Mouse (Mus musculus) limb, embryonic 12.5 days (tissue): ENCODE results near the gene Snrnp70. TPM values are rescaled to one million over a fixed set of nuclear protein-coding genes. Genes with fewer than 3 reads are reported as not detected.
"Not testable (repeated sequence)": the region's sequence is repeated elsewhere in the genome, so short reads cannot be mapped to it uniquely, and the experiment has no call there.

Experiments
- ATAC-seq: fragments of 200-750 bp; cut with Nextera tagmentation; 2 replicates; pipeline ENCODE4 v1.8.0; 2017; ENCODE audit warnings: low read depth, moderate TSS enrichment; ENCODE audit not compliant: insufficient number of reproducible peaks, insufficient read depth, low FRiP score, low TSS enrichment
- H3K27ac ChIP-seq: fragments of 300-500 bp; sonication (generic); 2 replicates; pipeline ENCODE4 v1.5.1; 2016; ENCODE audit warnings: mild to moderate bottlenecking, moderate library complexity
- H3K27me3 ChIP-seq: fragments of 300-500 bp; sonication (generic); 2 replicates; pipeline ENCODE4 v1.6.1; 2016; ENCODE audit warnings: mild to moderate bottlenecking, moderate library complexity
- H3K36me3 ChIP-seq: fragments of 300-500 bp; sonication (generic); 2 replicates; pipeline ENCODE4 v1.6.1; 2016; ENCODE audit warnings: mild to moderate bottlenecking, moderate library complexity
- H3K4me1 ChIP-seq: fragments of 300-500 bp; sonication (generic); replicated peaks from 2 replicates; pipeline ENCODE4 v1.6.1; 2016
- H3K4me2 ChIP-seq: fragments of 300-500 bp; sonication (generic); 2 replicates; pipeline ENCODE4 v1.6.1; 2016; ENCODE audit warnings: mild to moderate bottlenecking, moderate library complexity
- H3K4me3 ChIP-seq: fragments of 300-500 bp; sonication (generic); replicated peaks from 2 replicates; pipeline ENCODE4 v1.5.1; 2016; ENCODE audit warnings: mild to moderate bottlenecking
- H3K9ac ChIP-seq: fragments of 300-500 bp; sonication (generic); replicated peaks from 2 replicates; pipeline ENCODE4 v1.6.1; 2016; ENCODE audit warnings: mild to moderate bottlenecking, moderate library complexity
- H3K9me3 ChIP-seq: fragments of 300-500 bp; sonication (generic); 2 replicates; pipeline ENCODE4 v1.6.1; 2016; ENCODE audit warnings: mild to moderate bottlenecking, moderate library complexity
- WGBS: fragments of 180-500 bp; shearing (Covaris S2); methylation state at CpG from one replicate; pipeline ENCODE4 v1.1.7; 2016; 5-methylcytosine and 5-hydroxymethylcytosine counted together
- polyA plus RNA-seq: library from polyadenylated mRNA; unstranded; fragments of >200 nt; fragmentation: Nextera tagmentation; extraction: Ambion mirVana; gene quantifications from 2 replicates; pipeline ENCODE4 v1.2.1, GENCODE M21; 2016

Gene Snrnp70
- polyA plus RNA-seq, 1 experiment from 2014 or later, result 341 TPM

DNA sequence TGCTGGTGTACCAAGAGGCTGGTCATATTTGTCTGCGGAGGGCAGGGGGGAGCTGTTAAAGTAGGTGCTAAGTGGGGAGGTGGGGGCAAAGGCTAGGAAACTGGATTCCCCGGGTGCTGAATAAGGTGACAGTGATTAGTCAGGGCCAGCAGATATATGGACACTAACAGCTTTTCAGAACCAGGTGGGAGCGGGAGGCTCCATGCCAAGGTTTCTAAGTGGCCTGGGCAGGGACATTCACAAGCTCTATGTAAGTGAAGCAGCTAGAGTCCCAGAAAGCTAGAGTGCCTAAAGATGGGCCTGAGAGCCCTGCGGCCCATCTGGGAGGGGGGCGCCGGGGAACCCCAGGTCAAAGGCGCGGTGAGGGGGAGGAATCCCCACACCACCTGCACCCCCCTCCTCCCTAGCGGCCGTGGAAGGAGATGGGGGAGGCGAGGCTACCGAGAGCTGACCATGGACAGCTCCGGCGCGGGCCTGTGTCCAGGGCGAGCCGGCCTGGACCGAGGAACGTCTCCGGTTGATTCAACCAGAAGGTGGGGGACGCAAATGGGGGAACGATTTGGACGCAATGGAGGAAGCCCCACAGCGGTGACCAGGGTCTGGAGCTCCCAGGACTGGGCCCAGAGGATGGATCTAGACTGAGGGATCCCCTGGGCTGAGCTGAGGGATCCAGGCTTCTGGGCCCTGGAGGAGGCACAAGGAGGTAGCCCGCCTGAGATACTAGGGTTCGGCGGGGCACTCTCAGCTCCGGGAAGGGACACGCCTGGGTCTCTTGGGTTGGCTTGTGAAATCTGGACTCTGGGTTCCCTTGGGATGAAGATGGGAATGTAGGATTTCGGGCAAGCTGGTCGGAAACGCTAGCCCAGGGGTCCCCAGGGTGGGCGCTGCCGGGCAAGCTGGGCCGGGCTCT is 29.5 kb downstream of the Snrnp70 start:
- H3K4me2 ChIP-seq, result peak overlapping the region; percentile 95
- peak overlapping the region; percentile 66 for H3K4me3 ChIP-seq
- WGBS, result 3% methylated on average over 35 of the region's 35 CpGs
- peaks cover 39% of the 10 kb centered on the region for H3K4me1 ChIP-seq
- H3K27me3 ChIP-seq, result peaks cover 85% of the 10 kb centered on the region
- H3K9ac ChIP-seq, result peak overlapping the region; percentile 74
- H3K36me3 ChIP-seq, result no peaks in the 10 kb centered on the region
- H3K9me3 ChIP-seq, result no peaks in the 10 kb centered on the region
- no peak overlapping the region for H3K27ac ChIP-seq
- 0 out of 2 replicates have a peak, but pooled peaks have one; percentile 5 for ATAC-seq

DNA sequence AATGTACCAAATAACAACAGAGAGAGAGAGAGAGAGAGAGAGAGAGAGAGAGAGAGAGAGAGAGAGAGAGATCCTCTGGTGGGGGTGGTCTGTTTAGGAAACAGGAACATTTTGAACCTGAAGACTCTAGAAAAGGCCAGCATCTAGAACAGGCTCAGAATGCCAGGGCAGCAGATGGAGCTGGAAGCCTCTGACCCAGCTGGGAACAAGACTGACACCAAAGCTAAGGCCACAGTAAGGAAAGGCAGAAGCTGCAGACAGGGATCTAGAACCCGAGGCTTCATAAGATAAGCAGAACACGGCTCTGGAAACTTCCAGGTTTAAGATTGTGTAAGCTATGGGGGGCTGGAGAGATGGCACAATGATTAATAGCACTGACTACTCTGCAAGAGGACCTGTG is 31.6 kb downstream of the Snrnp70 start:
- no peak overlapping the region for H3K4me3 ChIP-seq
- H3K9ac ChIP-seq, result no peak overlapping the region
- H3K4me2 ChIP-seq, result no peak overlapping the region
- H3K36me3 ChIP-seq, result no peaks in the 10 kb centered on the region
- H3K27ac ChIP-seq, result no peak overlapping the region
- WGBS, result 72% methylated on average over 2 of the region's 2 CpGs
- H3K27me3 ChIP-seq, result peaks cover 87% of the 10 kb centered on the region
- H3K4me1 ChIP-seq, result peaks cover 29% of the 10 kb centered on the region
- no peak for ATAC-seq
- no peaks in the 10 kb centered on the region for H3K9me3 ChIP-seq

DNA sequence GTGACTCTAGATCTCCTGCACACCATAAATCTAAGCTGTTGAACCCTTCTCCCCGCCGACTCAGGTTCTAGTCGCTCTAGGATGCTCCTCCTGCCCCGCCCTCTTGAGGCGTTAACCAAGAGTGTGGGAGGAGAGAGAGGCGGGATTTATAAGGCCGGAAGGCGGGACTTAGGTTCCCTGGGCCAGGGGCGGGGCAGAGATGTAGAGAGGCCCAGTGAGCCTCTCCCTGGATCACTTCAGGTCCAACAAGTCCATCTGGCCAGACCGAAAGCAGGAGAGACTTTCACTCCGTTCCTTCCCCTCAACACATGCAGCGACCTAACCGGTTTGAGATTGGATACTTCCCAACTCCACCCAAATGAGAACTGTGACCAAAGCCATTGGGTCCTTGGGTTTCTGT is 32.7 kb downstream of the Snrnp70 start:
- no peak for ATAC-seq
- H3K27ac ChIP-seq, result no peak overlapping the region
- no peaks in the 10 kb centered on the region for H3K36me3 ChIP-seq
- H3K27me3 ChIP-seq, result peaks cover 79% of the 10 kb centered on the region
- WGBS, result 3% methylated on average over 13 of the region's 13 CpGs
- H3K9me3 ChIP-seq, result no peaks in the 10 kb centered on the region
- H3K4me2 ChIP-seq, result no peak overlapping the region; the same call in 1 of the 2 replicates
- peaks cover 27% of the 10 kb centered on the region for H3K4me1 ChIP-seq
- H3K4me3 ChIP-seq, result no peak overlapping the region
- no peak overlapping the region for H3K9ac ChIP-seq

DNA sequence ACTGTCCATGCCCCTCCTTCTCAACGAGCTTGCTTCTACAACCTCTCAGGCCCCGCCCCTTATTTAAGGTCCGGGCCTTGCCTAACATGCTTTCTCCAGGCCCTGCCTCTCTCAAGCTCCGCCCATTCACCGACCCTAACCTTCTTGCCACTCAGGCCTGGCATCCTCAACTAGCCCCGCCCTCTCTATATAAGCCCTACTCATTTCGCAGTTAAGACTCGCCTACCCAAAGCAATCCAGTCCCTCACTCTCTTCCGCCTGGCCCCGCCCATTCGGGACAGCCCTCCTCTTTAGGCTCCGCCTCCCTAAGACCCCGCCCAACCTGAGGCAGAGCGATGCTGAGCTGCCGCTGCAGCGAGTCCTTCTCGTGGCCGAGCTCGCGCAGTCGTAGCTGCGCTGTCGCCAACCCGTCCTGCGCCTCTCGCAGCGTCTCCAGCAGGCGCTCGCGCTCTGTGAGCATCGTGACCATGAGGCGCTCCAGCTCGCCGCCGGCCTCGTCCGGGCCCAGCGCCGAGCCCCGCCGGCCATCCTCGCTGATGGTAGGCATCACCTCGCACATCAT is 34.2 kb downstream of the Snrnp70 start:
- H3K27ac ChIP-seq, result no peak overlapping the region

DNA sequence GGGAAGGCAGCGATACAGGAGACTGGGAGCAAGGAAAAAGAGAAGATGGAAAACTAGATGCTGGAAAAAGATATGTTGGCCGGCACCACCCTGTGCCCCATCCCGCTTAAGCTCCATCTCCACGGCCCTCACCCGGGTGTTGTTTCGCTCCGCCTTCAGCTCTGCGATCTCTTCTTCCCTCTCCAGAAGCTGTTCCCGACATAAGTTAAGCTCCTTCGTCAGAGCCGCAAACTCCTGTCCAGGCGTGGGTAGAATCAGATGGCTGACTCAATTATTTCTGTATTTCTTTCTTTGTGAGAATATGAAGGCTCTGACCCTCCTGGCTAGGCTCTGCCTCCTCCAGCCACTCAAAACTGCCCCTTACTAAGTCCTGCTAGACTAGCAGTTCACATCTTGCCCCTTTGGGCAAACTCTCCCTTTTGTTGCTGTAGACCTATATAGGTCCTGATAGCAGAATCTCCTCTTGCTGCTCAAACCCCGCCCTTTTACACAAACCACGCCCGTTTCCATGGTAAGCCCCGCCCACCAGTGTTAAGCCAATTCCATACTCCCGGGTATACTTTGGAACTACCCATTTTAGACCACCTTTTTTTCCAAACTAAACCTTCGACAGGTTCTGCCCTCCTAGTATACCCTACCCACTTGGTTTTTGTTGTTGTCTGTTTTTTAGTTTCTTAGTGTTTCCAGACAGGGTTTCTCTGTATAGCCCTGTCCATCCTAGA is 35.0 kb downstream of the Snrnp70 start:
- peaks cover 80% of the 10 kb centered on the region for H3K27me3 ChIP-seq
- H3K4me2 ChIP-seq, result no peak overlapping the region
- H3K9me3 ChIP-seq, result no peaks in the 10 kb centered on the region
- peak overlapping the region; percentile 50 for H3K4me3 ChIP-seq
- peaks cover 14% of the 10 kb centered on the region for H3K4me1 ChIP-seq
- WGBS, result 49% methylated on average over 18 of the region's 18 CpGs
- H3K36me3 ChIP-seq, result no peaks in the 10 kb centered on the region
- H3K9ac ChIP-seq, result no peak overlapping the region
- peak; percentile 7; the same call in 1 of the 2 replicates for ATAC-seq
- no peak overlapping the region for H3K27ac ChIP-seq

More for the DNA sequence above, 34.2 kb downstream of the Snrnp70 start:
- WGBS, result under 1% methylated on average over 43 of the region's 43 CpGs
- H3K9me3 ChIP-seq, result no peaks in the 10 kb centered on the region
- peak overlapping the region; percentile 88 for H3K4me2 ChIP-seq
- H3K36me3 ChIP-seq, result no peaks in the 10 kb centered on the region
- H3K4me1 ChIP-seq, result peaks cover 22% of the 10 kb centered on the region
- peaks cover 80% of the 10 kb centered on the region for H3K27me3 ChIP-seq
- peak overlapping the region; percentile 50 for H3K4me3 ChIP-seq
- ATAC-seq, result peak; percentile 75
- H3K9ac ChIP-seq, result peak overlapping the region; percentile 60

DNA sequence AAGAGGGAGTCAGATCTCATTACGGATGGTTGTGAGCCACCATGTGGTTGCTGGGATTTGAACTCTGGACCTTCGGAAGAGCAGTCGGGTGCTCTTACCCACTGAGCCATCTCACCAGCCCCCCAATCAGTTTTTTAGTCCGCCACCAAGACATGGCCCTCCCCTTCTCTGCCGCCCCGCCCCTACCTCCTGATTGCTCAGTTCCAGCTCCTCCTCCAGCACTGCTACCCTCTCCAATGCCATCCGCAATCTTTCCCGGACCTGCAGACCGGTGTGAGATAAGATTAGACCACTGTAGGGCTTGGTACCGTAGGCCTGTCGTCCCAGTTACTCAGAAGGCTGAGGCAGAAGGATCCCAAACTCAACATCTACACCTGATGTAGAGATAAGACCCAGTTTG is 36.5 kb downstream of the Snrnp70 start:
- not testable (repeated sequence) for ATAC-seq, H3K9me3 ChIP-seq, H3K27ac ChIP-seq, H3K4me3 ChIP-seq, H3K36me3 ChIP-seq, H3K9ac ChIP-seq, H3K4me2 ChIP-seq
- Histone ChIP-seq H3K4me1 (peaks cover 14% of the 10 kb centered on the region; the same call in 1 of the 2 replicates), H3K27me3 (peaks cover 74% of the 10 kb centered on the region)
- WGBS, result 58% methylated on average over 11 of the region's 11 CpGs

DNA sequence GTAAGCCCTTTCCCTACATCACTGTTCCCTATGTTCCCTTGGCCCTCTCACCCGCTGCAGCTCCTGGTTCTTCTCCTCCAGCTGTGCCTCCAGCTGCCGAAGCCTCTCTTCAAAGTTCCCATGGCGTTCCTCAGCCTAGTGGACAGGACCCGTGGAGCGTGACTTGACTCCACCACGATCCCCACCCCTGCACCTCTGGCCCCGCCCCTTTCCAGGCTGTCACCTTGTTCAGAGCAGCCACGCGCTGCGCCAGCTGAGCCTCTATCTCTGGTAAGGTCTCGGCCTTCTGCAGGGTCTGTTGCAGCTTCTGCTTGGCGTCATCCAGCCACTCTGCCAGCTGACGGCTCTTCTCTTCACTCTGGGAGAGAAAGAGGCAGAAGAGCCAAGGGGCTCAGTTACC is 39.5 kb downstream of the Snrnp70 start:
- no peak overlapping the region for H3K4me2 ChIP-seq
- no peak overlapping the region for H3K4me3 ChIP-seq
- no peak for ATAC-seq
- no peak overlapping the region for H3K9ac ChIP-seq
- H3K36me3 ChIP-seq, result no peaks in the 10 kb centered on the region
- H3K4me1 ChIP-seq, result no peaks in the 10 kb centered on the region
- H3K27ac ChIP-seq, result no peak overlapping the region
- H3K9me3 ChIP-seq, result no peaks in the 10 kb centered on the region
- H3K27me3 ChIP-seq, result peaks cover 56% of the 10 kb centered on the region
- 51% methylated on average over 13 of the region's 13 CpGs for WGBS

DNA sequence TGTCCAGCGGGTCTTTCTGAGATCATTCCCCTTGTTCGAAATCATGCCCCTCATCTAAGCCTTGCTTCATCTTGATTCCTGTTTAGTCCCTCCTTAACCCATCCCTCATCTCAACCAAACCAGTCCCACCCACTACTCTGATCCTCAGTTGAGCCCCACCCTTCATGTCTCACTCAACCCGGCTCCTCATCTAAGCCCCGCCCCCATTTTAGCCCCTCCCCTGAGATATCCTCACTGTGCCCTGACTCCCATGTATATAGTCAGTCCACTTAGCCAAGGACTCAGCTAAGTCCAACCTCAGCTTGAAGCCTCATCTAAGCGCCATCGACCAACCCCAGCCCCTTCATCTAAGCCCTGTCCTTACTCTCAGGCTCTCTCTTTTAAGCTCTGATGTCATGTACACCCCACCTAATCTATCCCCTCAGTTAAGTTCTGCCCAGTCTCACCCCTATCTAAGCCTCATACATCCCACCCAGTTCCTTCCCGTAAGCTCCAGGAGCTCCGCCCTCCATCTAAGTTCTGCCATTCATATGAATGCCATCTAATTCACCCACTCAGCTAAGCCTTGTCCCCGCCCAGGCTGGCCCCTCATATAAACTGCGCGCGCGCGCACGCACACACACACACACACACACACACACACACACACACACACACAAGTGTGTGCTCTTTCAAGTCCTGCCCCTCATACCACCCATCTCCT is 40.1 kb downstream of the Snrnp70 start:
- WGBS, result 72% methylated on average over 15 of the region's 15 CpGs
- H3K9me3 ChIP-seq, result no peaks in the 10 kb centered on the region
- H3K27ac ChIP-seq, result no peak overlapping the region
- H3K4me2 ChIP-seq, result no peak overlapping the region
- no peaks in the 10 kb centered on the region for H3K4me1 ChIP-seq
- H3K36me3 ChIP-seq, result no peaks in the 10 kb centered on the region
- no peak overlapping the region for H3K9ac ChIP-seq
- H3K27me3 ChIP-seq, result peaks cover 53% of the 10 kb centered on the region
- H3K4me3 ChIP-seq, result no peak overlapping the region
- ATAC-seq, result no peak

DNA sequence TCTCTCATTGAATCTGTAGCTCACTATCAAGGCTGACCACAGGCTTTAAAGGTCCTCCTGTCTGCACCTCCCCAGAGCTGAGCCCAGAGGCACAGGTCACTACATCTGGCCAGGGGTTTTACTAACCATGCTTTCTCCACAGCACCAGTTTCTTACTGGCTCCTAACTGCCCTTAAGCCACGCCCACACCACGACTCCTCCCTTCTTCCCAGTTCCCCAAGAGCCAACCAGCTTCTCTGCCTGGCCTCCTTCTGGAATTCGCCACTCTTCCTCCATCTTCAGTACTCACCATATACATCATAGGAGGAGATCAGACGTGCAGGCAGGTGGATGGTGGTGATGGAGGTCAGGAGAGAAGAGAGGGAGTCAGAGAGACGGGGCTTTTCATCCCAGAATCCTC is 42.5 kb downstream of the Snrnp70 start:
- peaks cover 38% of the 10 kb centered on the region for H3K27me3 ChIP-seq
- no peak overlapping the region for H3K9ac ChIP-seq

DNA sequence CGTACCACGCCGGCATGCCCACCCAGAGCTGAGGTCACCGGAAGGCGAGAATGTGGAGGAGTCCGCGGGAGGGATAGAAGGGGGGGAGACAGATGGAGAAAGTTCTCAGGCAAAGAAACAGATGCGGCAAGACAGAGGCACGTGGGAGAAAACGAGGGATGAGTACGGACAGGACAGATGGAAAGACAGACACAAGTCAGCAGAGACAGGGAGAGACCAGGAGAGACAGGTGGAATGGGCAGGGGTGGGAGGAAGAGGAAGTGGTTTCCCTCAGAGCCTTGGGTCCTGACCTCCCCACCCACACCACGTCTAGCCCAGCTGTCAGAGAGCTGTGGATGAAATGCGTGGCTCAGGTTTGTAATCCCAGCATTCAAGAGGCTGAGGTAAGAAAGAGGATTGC is 48.6 kb downstream of the Snrnp70 start:
- Histone ChIP-seq H3K27me3 (peaks cover 26% of the 10 kb centered on the region), H3K4me3 (no peak overlapping the region), H3K4me1 (peaks cover 8% of the 10 kb centered on the region; the same call in 1 of the 2 replicates), H3K36me3 (no peaks in the 10 kb centered on the region), H3K9me3 (no peaks in the 10 kb centered on the region), H3K9ac (no peak overlapping the region), H3K4me2 (no peak overlapping the region), H3K27ac (no peak overlapping the region)
- WGBS, result 74% methylated on average over 13 of the region's 13 CpGs
- no peak for ATAC-seq

More for the DNA sequence above, 42.5 kb downstream of the Snrnp70 start:
- H3K4me3 ChIP-seq, result no peak overlapping the region
- no peaks in the 10 kb centered on the region for H3K4me1 ChIP-seq
- H3K4me2 ChIP-seq, result no peak overlapping the region
- WGBS, result 15% methylated on average over 5 of the region's 5 CpGs
- H3K9me3 ChIP-seq, result no peaks in the 10 kb centered on the region
- peak; percentile 35; the same call in 1 of the 2 replicates for ATAC-seq
- H3K27ac ChIP-seq, result no peak overlapping the region
- H3K36me3 ChIP-seq, result no peaks in the 10 kb centered on the region
